Mouse (Mus musculus) testis, adult 2 months (tissue): ENCODE measurements around the gene Zfp839.

Experiments used
- CTCF ChIP-seq: fragments of 200-500 bp; IDR thresholded peaks from 2 replicates; pipeline ENCODE4 v1.5.1; 2012; ENCODE audit warnings: low read depth, mild to moderate bottlenecking, inconsistent platforms, low read length, moderate library complexity; ENCODE audit not compliant: control insufficient read depth, insufficient read depth, insufficient replicate concordance
- POLR2A ChIP-seq: fragments of 200-500 bp; IDR thresholded peaks from 2 replicates; pipeline ENCODE4 v1.6.1; 2012; ENCODE audit warnings: low read depth, mild to moderate bottlenecking, inconsistent platforms, low read length, moderate library complexity; ENCODE audit not compliant: control insufficient read depth

GRCm38 (mm10) chr12:110857196-110857595, 7.1 kb downstream of the Zfp839 start:
- TF ChIP-seq POLR2A, result no peak
- TF ChIP-seq CTCF, result no peak
